Mouse (Mus musculus): ENCODE measurements around the gene 4930562C15Rik. TPM values are rescaled to one million over a fixed set of nuclear protein-coding genes. Genes with fewer than 3 reads are reported as not detected.

4930562C15Rik gene
- polyA plus RNA-seq (2017; shearing (Covaris generic)) = not detected

GRCm38 (mm10) chr16:4835191-4835590 is at the start of gene 4930562C15Rik:
TSS of gene 4930562C15Rik (plus strand) at chr16:4835416.

DNA sequence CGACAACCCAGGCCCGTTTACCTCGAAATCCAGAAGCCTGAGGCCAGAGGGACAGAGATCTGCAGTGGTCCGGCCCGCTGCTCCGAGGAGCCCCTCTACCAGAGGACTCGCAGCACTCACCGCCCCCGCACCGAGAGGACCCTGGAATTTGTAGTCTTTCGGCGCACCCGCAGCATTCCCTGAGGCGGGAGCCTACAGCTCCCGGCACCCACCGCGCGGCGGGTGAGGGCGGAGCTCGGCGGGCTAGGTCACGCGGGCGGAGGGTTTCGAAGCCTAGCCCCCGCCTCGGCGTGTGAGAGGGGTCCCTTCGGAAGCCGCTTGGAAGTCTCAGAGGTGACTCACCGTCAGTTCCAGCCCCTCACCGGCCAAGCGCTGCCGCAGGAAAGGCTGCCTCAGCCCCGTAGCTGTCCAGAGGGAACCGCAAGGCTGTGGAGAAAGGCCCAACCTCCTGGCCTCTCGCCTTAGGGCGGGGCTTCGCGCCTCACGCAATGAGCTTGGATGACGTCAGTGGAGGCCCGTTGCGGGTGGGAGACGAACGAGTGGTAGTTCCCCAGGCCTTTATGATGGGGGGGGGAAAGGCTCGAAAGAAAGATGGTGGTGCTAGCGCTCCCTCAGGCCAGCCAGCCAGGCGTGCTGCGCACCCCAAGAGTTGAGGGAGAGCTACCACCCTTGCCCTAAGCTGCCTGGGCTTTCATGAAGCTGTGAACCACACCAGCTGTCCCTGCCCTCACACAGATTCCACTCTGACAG is 45.2 kb upstream of the 4930562C15Rik start, which contains the start of gene Cdip1:
Gene Cdip1, minus strand, starts transcription at position 483 of the 750 bp plus-strand sequence.

GRCm38 (mm10) chr16:4880136-4880825 is 45.1 kb downstream of the 4930562C15Rik start, which contains the start of gene Ubald1:
TSS of gene Ubald1 (minus strand) at chr16:4880315.

DNA sequence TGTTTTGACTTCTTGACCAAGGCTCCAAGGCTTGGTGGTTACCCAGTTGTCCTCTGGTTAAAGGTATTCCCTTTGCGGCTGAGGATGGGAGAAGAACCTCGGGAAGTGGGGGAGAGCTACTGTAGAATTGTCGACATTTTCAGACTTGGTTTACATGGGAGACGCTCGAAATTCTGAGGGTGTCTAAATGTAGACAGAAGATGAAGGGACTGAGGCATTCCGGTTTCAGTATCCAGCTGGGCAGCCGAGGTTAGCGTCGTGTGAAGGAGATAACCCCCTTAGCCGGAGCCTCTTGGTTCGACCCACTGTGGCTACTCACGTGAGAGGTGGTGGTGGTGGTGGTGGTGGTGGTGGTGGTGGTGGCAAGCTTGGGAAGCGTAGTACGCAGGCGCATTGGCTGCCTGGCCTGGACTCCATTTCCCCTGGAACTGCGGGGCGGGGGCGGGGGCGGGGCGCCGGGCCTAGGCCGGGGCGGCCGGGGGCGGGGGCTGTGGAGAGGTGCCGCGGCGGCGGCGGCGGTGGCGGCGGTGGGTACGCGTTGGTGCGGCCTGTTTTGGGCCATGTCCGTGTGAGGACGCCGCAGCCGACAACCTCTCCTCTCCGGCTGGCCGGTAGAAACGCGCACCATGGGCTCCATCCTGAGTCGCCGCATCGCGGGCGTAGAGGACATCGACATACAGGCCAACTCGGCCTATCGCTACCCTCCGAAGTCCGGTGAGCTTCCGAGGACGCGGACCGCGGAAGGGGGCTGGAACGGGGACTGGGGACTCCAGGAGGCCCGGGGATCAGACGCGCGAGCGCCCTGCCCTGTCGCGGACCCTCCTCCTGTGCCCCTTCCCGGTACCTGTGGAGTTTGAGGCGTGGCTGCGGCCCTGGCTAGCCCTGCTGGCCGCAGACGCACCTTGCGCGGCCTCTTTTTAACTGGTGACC is 50.8 kb downstream of the 4930562C15Rik start, which contains the start of gene Mgrn1:
Gene Mgrn1, plus strand, starts transcription at position 490 of the 930 bp plus-strand sequence.

Other genes with a start within 250 kb of the 4930562C15Rik start
- not detected for gene Glis2, start 240.7 kb upstream of the 4930562C15Rik start, polyA plus RNA-seq (2017; shearing (Covaris generic))
- 12.3 TPM for gene Pam16, start 210.4 kb upstream of the 4930562C15Rik start, polyA plus RNA-seq (2017; shearing (Covaris generic))
- 1.3 TPM for gene Vasn, start 195.5 kb upstream of the 4930562C15Rik start, polyA plus RNA-seq (2017; shearing (Covaris generic))
- gene Dnaja3, start 195.4 kb upstream of the 4930562C15Rik start, polyA plus RNA-seq (2017; shearing (Covaris generic)) = 34.8 TPM
- 119 TPM for gene Coro7, start 155.6 kb upstream of the 4930562C15Rik start, polyA plus RNA-seq (2017; shearing (Covaris generic))
- 2.0 TPM for gene Nmral1, start 116.1 kb upstream of the 4930562C15Rik start, polyA plus RNA-seq (2017; shearing (Covaris generic))
- 67.4 TPM for gene Hmox2, start 109.1 kb upstream of the 4930562C15Rik start, polyA plus RNA-seq (2017; shearing (Covaris generic))
- 91.3 TPM for gene Cdip1, start 45.1 kb upstream of the 4930562C15Rik start, polyA plus RNA-seq (2017; shearing (Covaris generic))
- gene Ubald1, start 44.9 kb downstream of the 4930562C15Rik start, polyA plus RNA-seq (2017; shearing (Covaris generic)) = 104 TPM
- 61.7 TPM for gene Mgrn1, start 50.8 kb downstream of the 4930562C15Rik start, polyA plus RNA-seq (2017; shearing (Covaris generic))
- gene Nudt16l1, start 103.3 kb downstream of the 4930562C15Rik start, polyA plus RNA-seq (2017; shearing (Covaris generic)) = 64.3 TPM
- gene Anks3, start 128.8 kb downstream of the 4930562C15Rik start, polyA plus RNA-seq (2017; shearing (Covaris generic)) = 69.7 TPM
- not detected for gene Sept12, start 162.4 kb downstream of the 4930562C15Rik start, polyA plus RNA-seq (2017; shearing (Covaris generic))
- not detected for gene Smim22, start 171.9 kb downstream of the 4930562C15Rik start, polyA plus RNA-seq (2017; shearing (Covaris generic))
- 11.5 TPM for gene Rogdi, start 178.1 kb downstream of the 4930562C15Rik start, polyA plus RNA-seq (2017; shearing (Covaris generic))
- gene Glyr1, start 214.4 kb downstream of the 4930562C15Rik start, polyA plus RNA-seq (2017; shearing (Covaris generic)) = 156 TPM
- gene Ubn1, start 214.6 kb downstream of the 4930562C15Rik start, polyA plus RNA-seq (2017; shearing (Covaris generic)) = 92.4 TPM